Mouse (Mus musculus) kidney, embryonic 15.5 days (tissue): Measurements from ENCODE around the gene Kap. TPM values are rescaled to one million over a fixed set of nuclear protein-coding genes. Genes with fewer than 3 reads are reported as not detected.
"Not testable (repeated sequence)": the region's sequence is repeated elsewhere in the genome, so short reads cannot be mapped to it uniquely, and the experiment has no call there.

ENCODE experiments used
- ATAC-seq: fragments of 200-750 bp; cut with Nextera tagmentation; replicated peaks from 2 replicates; pipeline ENCODE4 v1.8.0; 2017; ENCODE audit warnings: moderate TSS enrichment; ENCODE audit not compliant: low FRiP score
- H3K27ac ChIP-seq: fragments of 300-500 bp; sonication (generic); 2 replicates; pipeline ENCODE4 v1.5.1; 2015; ENCODE audit warnings: mild to moderate bottlenecking, inconsistent platforms
- H3K27me3 ChIP-seq: fragments of 300-500 bp; sonication (generic); 2 replicates; pipeline ENCODE4 v1.6.1; 2015; ENCODE audit warnings: inconsistent platforms
- H3K36me3 ChIP-seq: fragments of 300-500 bp; sonication (generic); 2 replicates; pipeline ENCODE4 v1.6.1; 2015; ENCODE audit warnings: inconsistent platforms
- H3K4me1 ChIP-seq: fragments of 300-500 bp; sonication (generic); 2 replicates; pipeline ENCODE4 v1.6.1; 2015; ENCODE audit warnings: inconsistent platforms
- H3K4me2 ChIP-seq: fragments of 300-500 bp; sonication (generic); 2 replicates; pipeline ENCODE4 v1.6.1; 2015; ENCODE audit warnings: moderate library complexity, mild to moderate bottlenecking, inconsistent platforms
- H3K4me3 ChIP-seq: fragments of 300-500 bp; sonication (generic); replicated peaks from 2 replicates; pipeline ENCODE4 v1.5.1; 2015; ENCODE audit warnings: mild to moderate bottlenecking, inconsistent platforms
- H3K9ac ChIP-seq: fragments of 300-500 bp; sonication (generic); 2 replicates; pipeline ENCODE4 v1.6.1; 2015; ENCODE audit warnings: mild to moderate bottlenecking, inconsistent platforms
- H3K9me3 ChIP-seq: fragments of 300-500 bp; sonication (generic); replicated peaks from 2 replicates; pipeline ENCODE4 v1.6.1; 2016; ENCODE audit warnings: inconsistent platforms
- WGBS: fragments of 180-500 bp; shearing (Covaris S2); methylation state at CpG from one replicate; pipeline ENCODE4 v1.1.7; 2015; ENCODE audit warnings: mixed read lengths; 5-methylcytosine and 5-hydroxymethylcytosine counted together
- polyA plus RNA-seq: library from polyadenylated mRNA; unstranded; fragments of >200 nt; fragmentation: Nextera tagmentation; extraction: Ambion mirVana; gene quantifications from 2 replicates; pipeline ENCODE4 v1.2.1, GENCODE M21; 2015

The Kap gene
- polyA plus RNA-seq = 0.53 and 0.58 TPM in 2 replicates

GRCm38 (mm10) chr6:133853526-133853925 lies at the start of gene Kap:
Gene Kap, minus strand, starts transcription at chr6:133853762.
- Histone ChIP-seq H3K27ac (no peak within 1 kb of the TSS), H3K4me3 (no peak within 1 kb of the TSS), H3K4me1 (no peaks in the 10 kb centered on the region), H3K4me2 (no peak within 1 kb of the TSS), H3K27me3 (no peaks in the 10 kb centered on the region), H3K9me3 (no peaks in the 10 kb centered on the region), H3K9ac (no peak within 1 kb of the TSS), H3K36me3 (no peaks in the 10 kb centered on the region)
- ATAC-seq = no peak
- 74% methylated on average over 1 of the region's 1 CpGs for WGBS

GRCm38 (mm10) chr6:133885871-133886415 lies 32.4 kb upstream of the Kap start:
- Histone ChIP-seq H3K9ac (no peak overlapping the region), H3K9me3 (no peaks in the 10 kb centered on the region), H3K4me1 (no peaks in the 10 kb centered on the region), H3K4me2 (no peak overlapping the region), H3K4me3 (no peak overlapping the region), H3K27me3 (no peaks in the 10 kb centered on the region), H3K36me3 (no peaks in the 10 kb centered on the region), H3K27ac (no peak overlapping the region)
- ATAC-seq = no peak
- WGBS = 88% methylated on average over 5 of the region's 5 CpGs

GRCm38 (mm10) chr6:133883446-133883985 lies 30.0 kb upstream of the Kap start:
- no peak overlapping the region for H3K9ac ChIP-seq
- H3K4me2 ChIP-seq = no peak overlapping the region
- H3K4me3 ChIP-seq = no peak overlapping the region
- H3K4me1 ChIP-seq = no peaks in the 10 kb centered on the region
- no peak for ATAC-seq
- H3K9me3 ChIP-seq = no peaks in the 10 kb centered on the region
- no peaks in the 10 kb centered on the region for H3K36me3 ChIP-seq
- WGBS = 69% methylated on average over 5 of the region's 5 CpGs
- H3K27ac ChIP-seq = no peak overlapping the region
- no peaks in the 10 kb centered on the region for H3K27me3 ChIP-seq

- H3K4me3 ChIP-seq = no peak overlapping the region
- no peak overlapping the region for H3K27ac ChIP-seq
- no peak overlapping the region for H3K4me2 ChIP-seq
- ATAC-seq = no peak
- no peaks in the 10 kb centered on the region for H3K9me3 ChIP-seq
- H3K9ac ChIP-seq = no peak overlapping the region
- H3K27me3 ChIP-seq = no peaks in the 10 kb centered on the region
- no peaks in the 10 kb centered on the region for H3K4me1 ChIP-seq
- no peaks in the 10 kb centered on the region for H3K36me3 ChIP-seq
- WGBS = 29% methylated on average over 12 of the region's 12 CpGs
These were observed 22.4 kb upstream of the Kap start for GRCm38 (mm10) chr6:133875906-133876462.

GRCm38 (mm10) chr6:133872667-133873066 lies 19.1 kb upstream of the Kap start:
- Histone ChIP-seq H3K9ac (no peak overlapping the region), H3K4me1 (no peaks in the 10 kb centered on the region), H3K36me3 (no peaks in the 10 kb centered on the region), H3K27ac (no peak overlapping the region), H3K9me3 (no peaks in the 10 kb centered on the region), H3K4me3 (no peak overlapping the region), H3K27me3 (no peaks in the 10 kb centered on the region), H3K4me2 (no peak overlapping the region)
- WGBS = 54% methylated on average over 2 of the region's 2 CpGs
- ATAC-seq = peak; percentile 89

- Histone ChIP-seq H3K27ac (no peak overlapping the region), H3K4me2 (no peak overlapping the region), H3K36me3 (no peaks in the 10 kb centered on the region), H3K9ac (no peak overlapping the region), H3K9me3 (no peaks in the 10 kb centered on the region), H3K4me3 (no peak overlapping the region), H3K4me1 (no peaks in the 10 kb centered on the region), H3K27me3 (no peaks in the 10 kb centered on the region)
- 59% methylated on average over 1 of the region's 1 CpGs for WGBS
- no peak for ATAC-seq
These were observed 17.6 kb upstream of the Kap start for GRCm38 (mm10) chr6:133871131-133871530.

GRCm38 (mm10) chr6:133868381-133868780 lies 14.8 kb upstream of the Kap start:
- no peak overlapping the region for H3K27ac ChIP-seq
- H3K27me3 ChIP-seq = no peaks in the 10 kb centered on the region
- H3K9ac ChIP-seq = no peak overlapping the region
- no peak for ATAC-seq
- H3K4me1 ChIP-seq = no peaks in the 10 kb centered on the region
- H3K4me2 ChIP-seq = no peak overlapping the region
- no peaks in the 10 kb centered on the region for H3K36me3 ChIP-seq
- H3K4me3 ChIP-seq = no peak overlapping the region
- WGBS = 79% methylated on average over 1 of the region's 1 CpGs
- no peaks in the 10 kb centered on the region for H3K9me3 ChIP-seq

- no peaks in the 10 kb centered on the region for H3K9me3 ChIP-seq
- H3K4me3 ChIP-seq = no peak overlapping the region
- WGBS = 76% methylated on average over 2 of the region's 2 CpGs
- H3K36me3 ChIP-seq = no peaks in the 10 kb centered on the region
- no peaks in the 10 kb centered on the region for H3K4me1 ChIP-seq
- no peaks in the 10 kb centered on the region for H3K27me3 ChIP-seq
- ATAC-seq = no peak
- no peak overlapping the region for H3K9ac ChIP-seq
- no peak overlapping the region for H3K27ac ChIP-seq
- no peak overlapping the region for H3K4me2 ChIP-seq
These were observed 2.3 kb upstream of the Kap start for GRCm38 (mm10) chr6:133855871-133856270.

GRCm38 (mm10) chr6:133849359-133849758 lies 4.2 kb downstream of the Kap start:
- H3K4me2 ChIP-seq = no peak overlapping the region
- 79% methylated on average over 2 of the region's 2 CpGs for WGBS

GRCm38 (mm10) chr6:133848861-133849260 lies 4.7 kb downstream of the Kap start:
- 87% methylated on average over 6 of the region's 6 CpGs for WGBS
- not testable (repeated sequence) for ATAC-seq

More at GRCm38 (mm10) chr6:133849359-133849758, 4.2 kb downstream of the Kap start:
- H3K9me3 ChIP-seq = no peaks in the 10 kb centered on the region
- no peaks in the 10 kb centered on the region for H3K36me3 ChIP-seq
- no peaks in the 10 kb centered on the region for H3K4me1 ChIP-seq
- H3K27ac ChIP-seq = no peak overlapping the region
- no peaks in the 10 kb centered on the region for H3K27me3 ChIP-seq
- no peak for ATAC-seq
- no peak overlapping the region for H3K4me3 ChIP-seq
- no peak overlapping the region for H3K9ac ChIP-seq

GRCm38 (mm10) chr6:133838296-133838995 lies 15.1 kb downstream of the Kap start:
- not testable (repeated sequence) for H3K36me3 ChIP-seq, H3K4me2 ChIP-seq, H3K27me3 ChIP-seq, H3K4me1 ChIP-seq, H3K4me3 ChIP-seq, ATAC-seq, H3K9ac ChIP-seq, H3K27ac ChIP-seq, H3K9me3 ChIP-seq
- 86% methylated on average over 29 of the region's 29 CpGs for WGBS

More at GRCm38 (mm10) chr6:133848861-133849260, 4.7 kb downstream of the Kap start:
- H3K9ac ChIP-seq, H3K27ac ChIP-seq, H3K4me3 ChIP-seq, H3K4me1 ChIP-seq, H3K4me2 ChIP-seq, H3K36me3 ChIP-seq, H3K27me3 ChIP-seq, H3K9me3 ChIP-seq: not testable (repeated sequence)

GRCm38 (mm10) chr6:133812342-133812741 lies 41.2 kb downstream of the Kap start:
- Histone ChIP-seq H3K4me1 (no peaks in the 10 kb centered on the region), H3K27ac (no peak overlapping the region), H3K36me3 (no peaks in the 10 kb centered on the region), H3K9ac (no peak overlapping the region), H3K9me3 (no peaks in the 10 kb centered on the region), H3K4me3 (no peak overlapping the region), H3K4me2 (no peak overlapping the region), H3K27me3 (no peaks in the 10 kb centered on the region)
- ATAC-seq = no peak
- WGBS = 38% methylated on average over 1 of the region's 1 CpGs
